Mouse (Mus musculus): ENCODE results near the gene Ctsc. TPM values are rescaled to one million over a fixed set of nuclear protein-coding genes. Genes with fewer than 3 reads are reported as not detected.

Gene Ctsc
- polyA plus RNA-seq, 1 experiment: 34.5 TPM

Other genes with a start within 250 kb of the Ctsc start
- gene Rab38, start 152.2 kb downstream of the Ctsc start, polyA plus RNA-seq (2012; rRNA removed): 2.5 and 4.1 TPM in 2 replicates

All from gonadal fat pad, adult 2 months (tissue).